Mouse (Mus musculus) megakaryocyte, embryonic 14.5 days (primary cell): ENCODE results near the gene Psmb5. TPM values are rescaled to one million over a fixed set of nuclear protein-coding genes. Genes with fewer than 3 reads are reported as not detected.

Experiments
- H3K27me3 ChIP-seq: replicated peaks from 2 replicates; pipeline ENCODE3; 2012; ENCODE audit warnings: inconsistent platforms
- H3K36me3 ChIP-seq: replicated peaks from 2 replicates; pipeline ENCODE3; 2012; ENCODE audit warnings: low read length, inconsistent platforms, mixed read lengths
- H3K4me1 ChIP-seq: 2 replicates; pipeline ENCODE4 v1.6.1; 2012; ENCODE audit warnings: inconsistent platforms
- H3K4me3 ChIP-seq: replicated peaks from 2 replicates; pipeline ENCODE3; 2012; ENCODE audit warnings: moderate library complexity, mild to moderate bottlenecking, inconsistent platforms
- H3K9me3 ChIP-seq: 2 replicates; pipeline ENCODE4 v1.6.1; 2012; ENCODE audit warnings: inconsistent platforms
- FLI1 ChIP-seq: IDR thresholded peaks from 2 replicates; pipeline ENCODE4 v1.6.1; 2012; ENCODE audit warnings: low read length, inconsistent platforms, mixed read lengths
- GATA1 ChIP-seq: IDR thresholded peaks from 3 replicates; pipeline ENCODE4 v1.6.1; 2012; ENCODE audit warnings: mixed read lengths, low read length, inconsistent platforms, borderline replicate concordance
- polyA plus RNA-seq: library from polyadenylated mRNA; stranded (reverse); fragments of >175 nt; gene quantifications from 2 replicates; pipeline ENCODE4 v1.2.3, GENCODE M21; 2012; ENCODE audit warnings: low replicate concordance; ENCODE audit not compliant: insufficient read depth

The Psmb5 gene
- polyA plus RNA-seq, 1 experiment, result 327 TPM

GRCm38 (mm10) chr14:54576241-54577088 lies 41.4 kb downstream of the Psmb5 start:
- no peak for TF ChIP-seq GATA1
- Histone ChIP-seq H3K4me3 (peak overlapping the region; percentile 94), H3K9me3 (no peaks in the 10 kb centered on the region), H3K4me1 (peaks cover 69% of the 10 kb centered on the region), H3K27me3 (peaks cover 53% of the 10 kb centered on the region), H3K36me3 (peaks cover 3% of the 10 kb centered on the region)

- H3K27me3 ChIP-seq, result peaks cover 60% of the 10 kb centered on the region
- no peak for TF ChIP-seq FLI1
- no peak for TF ChIP-seq GATA1
- peaks cover 66% of the 10 kb centered on the region for H3K4me1 ChIP-seq
- peaks cover 9% of the 10 kb centered on the region for H3K36me3 ChIP-seq
- H3K4me3 ChIP-seq, result peak overlapping the region; percentile 79
- no peaks in the 10 kb centered on the region for H3K9me3 ChIP-seq
Observed at GRCm38 (mm10) chr14:54575631-54576030, 42.2 kb downstream of the Psmb5 start.

GRCm38 (mm10) chr14:54575031-54575430 lies 42.8 kb downstream of the Psmb5 start:
- peaks cover 66% of the 10 kb centered on the region for H3K4me1 ChIP-seq
- TF ChIP-seq FLI1 (no peak), GATA1 (no peak)
- no peaks in the 10 kb centered on the region for H3K9me3 ChIP-seq
- no peak overlapping the region for H3K4me3 ChIP-seq
- H3K36me3 ChIP-seq, result peaks cover 11% of the 10 kb centered on the region
- peaks cover 62% of the 10 kb centered on the region for H3K27me3 ChIP-seq

- peaks cover 13% of the 10 kb centered on the region for H3K36me3 ChIP-seq
- H3K9me3 ChIP-seq, result no peaks in the 10 kb centered on the region
- H3K4me1 ChIP-seq, result peaks cover 66% of the 10 kb centered on the region
- H3K27me3 ChIP-seq, result peaks cover 64% of the 10 kb centered on the region
- H3K4me3 ChIP-seq, result peak overlapping the region; percentile 38
- TF ChIP-seq FLI1 (no peak), GATA1 (no peak)
Observed at GRCm38 (mm10) chr14:54574253-54574652, 43.6 kb downstream of the Psmb5 start.

- TF ChIP-seq FLI1 (no peak), GATA1 (no peak)
- peak overlapping the region; percentile 38 for H3K4me3 ChIP-seq
- peaks cover 19% of the 10 kb centered on the region for H3K36me3 ChIP-seq
- no peaks in the 10 kb centered on the region for H3K9me3 ChIP-seq
- H3K27me3 ChIP-seq, result peaks cover 67% of the 10 kb centered on the region
- peaks cover 68% of the 10 kb centered on the region for H3K4me1 ChIP-seq
Observed at GRCm38 (mm10) chr14:54572790-54573736, 44.8 kb downstream of the Psmb5 start.

GRCm38 (mm10) chr14:54572122-54572521 lies 45.7 kb downstream of the Psmb5 start:
- Histone ChIP-seq H3K4me1 (peaks cover 59% of the 10 kb centered on the region), H3K36me3 (peaks cover 19% of the 10 kb centered on the region), H3K9me3 (no peaks in the 10 kb centered on the region), H3K27me3 (peaks cover 62% of the 10 kb centered on the region), H3K4me3 (no peak overlapping the region)
- TF ChIP-seq GATA1, result no peak
- no peak for TF ChIP-seq FLI1

- no peak for TF ChIP-seq GATA1
- no peak for TF ChIP-seq FLI1
- H3K4me3 ChIP-seq, result no peak overlapping the region
- H3K9me3 ChIP-seq, result no peaks in the 10 kb centered on the region
- peaks cover 42% of the 10 kb centered on the region for H3K4me1 ChIP-seq
- H3K36me3 ChIP-seq, result peaks cover 19% of the 10 kb centered on the region
- peaks cover 41% of the 10 kb centered on the region for H3K27me3 ChIP-seq
Observed at GRCm38 (mm10) chr14:54569451-54570392, 48.1 kb downstream of the Psmb5 start.

GRCm38 (mm10) chr14:54568694-54569414 lies 49.0 kb downstream of the Psmb5 start:
- Histone ChIP-seq H3K4me3 (peak overlapping the region; percentile 5), H3K36me3 (peaks cover 19% of the 10 kb centered on the region), H3K27me3 (peaks cover 32% of the 10 kb centered on the region), H3K9me3 (no peaks in the 10 kb centered on the region), H3K4me1 (peaks cover 35% of the 10 kb centered on the region)
- TF ChIP-seq GATA1 (no peak), FLI1 (no peak)

Other genes starting within 250 kb of the Psmb5 start
- 1.6 TPM in 1 of 2 replicates, not detected in the other for gene Slc7a7, start 200.2 kb downstream of the Psmb5 start, polyA plus RNA-seq
- 822 and 954 TPM in 2 replicates for gene Mrpl52, start 191.1 kb downstream of the Psmb5 start, polyA plus RNA-seq
- gene Mmp14, start 186.4 kb downstream of the Psmb5 start, polyA plus RNA-seq, result 2.3 and 20.3 TPM in 2 replicates
- gene Lrp10, start 153.9 kb downstream of the Psmb5 start, polyA plus RNA-seq, result 312 and 469 TPM in 2 replicates
- 0.30 and 2.1 TPM in 2 replicates for gene Rem2, start 141.9 kb downstream of the Psmb5 start, polyA plus RNA-seq
- gene Prmt5, start 100.5 kb downstream of the Psmb5 start, polyA plus RNA-seq, result 45.3 and 47.2 TPM in 2 replicates
- gene Haus4, start 63.4 kb downstream of the Psmb5 start, polyA plus RNA-seq, result 1.1 and 21.3 TPM in 2 replicates
- gene Ajuba, start 40.5 kb downstream of the Psmb5 start, polyA plus RNA-seq, result 1.0 and 2.6 TPM in 2 replicates
- gene 4931414P19Rik, start 12.0 kb downstream of the Psmb5 start, polyA plus RNA-seq, result 13.3 and 53.7 TPM in 2 replicates
- gene Psmb11, start 3.4 kb upstream of the Psmb5 start, polyA plus RNA-seq, result not detected in 2 replicates
- not detected in 2 replicates for gene Gm17606, start 22.9 kb upstream of the Psmb5 start, polyA plus RNA-seq
- 2.7 and 5.5 TPM in 2 replicates for gene Cdh24, start 23.3 kb upstream of the Psmb5 start, polyA plus RNA-seq
- 28.9 and 131 TPM in 2 replicates for gene 1700123O20Rik, start 68.2 kb upstream of the Psmb5 start, polyA plus RNA-seq
- 85.2 and 218 TPM in 2 replicates for gene Acin1, start 68.9 kb upstream of the Psmb5 start, polyA plus RNA-seq
- not detected in 2 replicates for gene Gm29776, start 80.8 kb upstream of the Psmb5 start, polyA plus RNA-seq
- gene Cebpe, start 94.2 kb upstream of the Psmb5 start, polyA plus RNA-seq, result 17.3 TPM in 1 of 2 replicates, not detected in the other
- gene Slc7a8, start 163.9 kb upstream of the Psmb5 start, polyA plus RNA-seq, result 4.4 and 13.9 TPM in 2 replicates
- gene Rnf212b, start 196.1 kb upstream of the Psmb5 start, polyA plus RNA-seq, result not detected in 2 replicates